Mouse (Mus musculus): ENCODE results near the gene Afp.

DNA sequence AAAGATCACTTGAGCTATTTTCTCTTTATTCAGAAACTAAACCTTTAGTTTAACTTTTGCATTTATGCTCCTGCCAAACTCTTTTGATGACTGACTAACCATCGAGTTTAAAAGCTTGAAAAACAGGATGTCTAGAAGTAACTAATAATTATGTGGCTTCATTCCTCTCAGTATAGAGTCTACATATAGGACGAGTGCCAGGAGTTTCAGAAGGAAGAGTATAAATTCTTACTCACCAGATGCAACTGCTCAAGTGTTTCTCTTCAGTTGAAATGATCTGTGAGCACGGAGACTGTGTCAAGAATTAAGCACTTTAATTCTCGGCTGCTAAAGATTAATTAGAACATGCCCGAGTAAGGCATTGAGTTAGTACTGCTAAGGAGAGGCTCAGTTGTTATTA is 31.8 kb upstream of the Afp start:
- TF ChIP-seq CTCF (IDR thresholded peaks at IDR 0.05; ENCODE audit: control insufficient read depth, insufficient read depth, insufficient replicate concordance, low read depth, low read length) (no peak), POLR2A (IDR thresholded peaks at IDR 0.05; ENCODE audit: control insufficient read depth, low read depth, low read length) (no peak)
